Mouse (Mus musculus) liver, adult 2 months (tissue): ENCODE data around the gene Zfp398.

ENCODE experiments used
- CTCF ChIP-seq: fragments of 200-500 bp; IDR thresholded peaks from 2 replicates; pipeline ENCODE4 v1.5.1; 2011; ENCODE audit warnings: low read depth, low read length, control low read depth
- POLR2A ChIP-seq: fragments of 200-500 bp; IDR thresholded peaks from 2 replicates; pipeline ENCODE4 v1.6.1; 2011; ENCODE audit warnings: low read length, control low read depth; ENCODE audit not compliant: insufficient read depth; ENCODE audit errors: extremely low read depth

- no peak for TF ChIP-seq POLR2A
- TF ChIP-seq CTCF: no peak
These were observed 77.5 kb downstream of the Zfp398 start for GRCm38 (mm10) chr6:47912991-47913390.
